Mouse (Mus musculus): ENCODE measurements around the gene Scrn2. TPM values are rescaled to one million over a fixed set of nuclear protein-coding genes. Genes with fewer than 3 reads are reported as not detected.

Scrn2 gene
- polyA plus RNA-seq, 1 experiment from 2014 or later: 19.4 TPM

- Histone ChIP-seq H3K4me3 (ENCODE audit: low read depth, low read length) (no peak overlapping the region), H3K4me1 (replicated peaks; ENCODE audit: control insufficient read depth, insufficient read depth, low read length) (no peaks in the 10 kb centered on the region), H3K27ac (ENCODE audit: low read depth, low read length) (no peak overlapping the region), H3K9me3 (ENCODE audit: control insufficient read depth, low read length) (no peaks in the 10 kb centered on the region), H3K36me3 (ENCODE audit: control insufficient read depth, insufficient read depth, low read length) (no peaks in the 10 kb centered on the region), H3K4me2 (replicated peaks; ENCODE audit: low read depth, low read length) (no peak overlapping the region), H3K9ac (ENCODE audit: low read depth, low read length) (no peak overlapping the region), H3K27me3 (ENCODE audit: control insufficient read depth, insufficient read depth, low read length) (no peaks in the 10 kb centered on the region)
- no peak for ATAC-seq (ENCODE audit: low FRiP score)
- DNase-seq (ENCODE audit: low spot score): no peak
- 76% methylated on average over 8 of the region's 8 CpGs for WGBS
Measured at GRCm38 (mm10) chr11:97074235-97074634, 44.5 kb downstream of the Scrn2 start.

- Histone ChIP-seq H3K4me1 (replicated peaks; ENCODE audit: control insufficient read depth, insufficient read depth, low read length) (0 out of 2 replicates have a peak, but pooled peaks cover 2% of the 10 kb centered on the region), H3K27me3 (ENCODE audit: control insufficient read depth, insufficient read depth, low read length) (no peaks in the 10 kb centered on the region), H3K9me3 (ENCODE audit: control insufficient read depth, low read length) (no peaks in the 10 kb centered on the region), H3K4me2 (replicated peaks; ENCODE audit: low read depth, low read length) (no peak overlapping the region), H3K27ac (ENCODE audit: low read depth, low read length) (no peak overlapping the region), H3K36me3 (ENCODE audit: control insufficient read depth, insufficient read depth, low read length) (no peaks in the 10 kb centered on the region), H3K9ac (ENCODE audit: low read depth, low read length) (no peak overlapping the region), H3K4me3 (ENCODE audit: low read depth, low read length) (no peak overlapping the region)
- ATAC-seq (ENCODE audit: low FRiP score): no peak
- WGBS: 60% methylated on average over 4 of the region's 4 CpGs
- DNase-seq (ENCODE audit: low spot score): peak; percentile 28
Measured at GRCm38 (mm10) chr11:97078751-97079150, 49.0 kb downstream of the Scrn2 start.

- 33% methylated on average over 9 of the region's 9 CpGs for whole genome bisulfite sequencing
- H3K9me3 ChIP-seq (ENCODE audit: control insufficient read depth, low read length): no peaks in the 10 kb centered on the region
- H3K27ac ChIP-seq (ENCODE audit: low read depth, low read length): no peak overlapping the region
- no peak overlapping the region for H3K4me2 ChIP-seq (replicated peaks; ENCODE audit: low read depth, low read length)
- no peak for DNase-seq (ENCODE audit: low spot score)
- H3K4me1 ChIP-seq (replicated peaks; ENCODE audit: control insufficient read depth, insufficient read depth, low read length): 0 out of 2 replicates have a peak, but pooled peaks cover 3% of the 10 kb centered on the region
- H3K9ac ChIP-seq (ENCODE audit: low read depth, low read length): no peak overlapping the region
- no peaks in the 10 kb centered on the region for H3K36me3 ChIP-seq (ENCODE audit: control insufficient read depth, insufficient read depth, low read length)
- no peak overlapping the region for H3K4me3 ChIP-seq (ENCODE audit: low read depth, low read length)
- ATAC-seq (ENCODE audit: low FRiP score): no peak
- no peaks in the 10 kb centered on the region for H3K27me3 ChIP-seq (ENCODE audit: control insufficient read depth, insufficient read depth, low read length)
Measured at GRCm38 (mm10) chr11:97080291-97080690, 50.6 kb downstream of the Scrn2 start.

- peak; percentile 63 for DNase-seq (ENCODE audit: low spot score)
- no peak overlapping the region for H3K9ac ChIP-seq (ENCODE audit: low read depth, low read length)
- 44% methylated on average over 11 of the region's 11 CpGs for WGBS
- no peak for ATAC-seq (ENCODE audit: low FRiP score)
- H3K4me1 ChIP-seq (replicated peaks; ENCODE audit: control insufficient read depth, insufficient read depth, low read length): 0 out of 2 replicates have a peak, but pooled peaks cover 3% of the 10 kb centered on the region
- no peak overlapping the region for H3K4me3 ChIP-seq (ENCODE audit: low read depth, low read length)
- H3K27ac ChIP-seq (ENCODE audit: low read depth, low read length): no peak overlapping the region
- no peaks in the 10 kb centered on the region for H3K36me3 ChIP-seq (ENCODE audit: control insufficient read depth, insufficient read depth, low read length)
- no peak overlapping the region for H3K4me2 ChIP-seq (replicated peaks; ENCODE audit: low read depth, low read length)
- H3K9me3 ChIP-seq (ENCODE audit: control insufficient read depth, low read length): no peaks in the 10 kb centered on the region
- no peaks in the 10 kb centered on the region for H3K27me3 ChIP-seq (ENCODE audit: control insufficient read depth, insufficient read depth, low read length)
Measured at GRCm38 (mm10) chr11:97082977-97083376, 53.2 kb downstream of the Scrn2 start.

Other genes starting within 250 kb of the Scrn2 start
- gene Cbx1, start 240.8 kb upstream of the Scrn2 start, polyA plus RNA-seq (2014; fragmentation: Nextera tagmentation; extraction: Ambion mirVana): 147 and 158 TPM in 2 replicates
- gene Nfe2l1, start 200.0 kb upstream of the Scrn2 start, polyA plus RNA-seq (2014; fragmentation: Nextera tagmentation; extraction: Ambion mirVana): 27.9 and 35.2 TPM in 2 replicates
- 49.6 and 62.8 TPM in 2 replicates for gene Copz2, start 180.1 kb upstream of the Scrn2 start, polyA plus RNA-seq (2014; fragmentation: Nextera tagmentation; extraction: Ambion mirVana)
- 95.5 and 98.2 TPM in 2 replicates for gene Cdk5rap3, start 113.4 kb upstream of the Scrn2 start, polyA plus RNA-seq (2014; fragmentation: Nextera tagmentation; extraction: Ambion mirVana)
- gene Prr15l, start 101.8 kb upstream of the Scrn2 start, polyA plus RNA-seq (2014; fragmentation: Nextera tagmentation; extraction: Ambion mirVana): 0.82 and 1.1 TPM in 2 replicates
- 26.0 and 29.5 TPM in 2 replicates for gene Pnpo, start 86.0 kb upstream of the Scrn2 start, polyA plus RNA-seq (2014; fragmentation: Nextera tagmentation; extraction: Ambion mirVana)
- gene Sp2, start 47.0 kb upstream of the Scrn2 start, polyA plus RNA-seq (2014; fragmentation: Nextera tagmentation; extraction: Ambion mirVana): 17.8 and 22.1 TPM in 2 replicates
- 0.07 TPM in 1 of 2 replicates, not detected in the other for gene Sp6, start 16.5 kb upstream of the Scrn2 start, polyA plus RNA-seq (2014; fragmentation: Nextera tagmentation; extraction: Ambion mirVana)
- gene Lrrc46, start 11.5 kb downstream of the Scrn2 start, polyA plus RNA-seq (2014; fragmentation: Nextera tagmentation; extraction: Ambion mirVana): 5.3 and 7.0 TPM in 2 replicates
- gene Mrpl10, start 11.6 kb downstream of the Scrn2 start, polyA plus RNA-seq (2014; fragmentation: Nextera tagmentation; extraction: Ambion mirVana): 79.4 and 80.3 TPM in 2 replicates
- gene Osbpl7, start 20.7 kb downstream of the Scrn2 start, polyA plus RNA-seq (2014; fragmentation: Nextera tagmentation; extraction: Ambion mirVana): 4.2 and 6.1 TPM in 2 replicates
- gene Tbx21, start 85.4 kb downstream of the Scrn2 start, polyA plus RNA-seq (2014; fragmentation: Nextera tagmentation; extraction: Ambion mirVana): 0.11 and 0.23 TPM in 2 replicates
- 3.9 and 4.2 TPM in 2 replicates for gene Tbkbp1, start 121.6 kb downstream of the Scrn2 start, polyA plus RNA-seq (2014; fragmentation: Nextera tagmentation; extraction: Ambion mirVana)
- gene Kpnb1, start 157.9 kb downstream of the Scrn2 start, polyA plus RNA-seq (2014; fragmentation: Nextera tagmentation; extraction: Ambion mirVana): 94.9 and 99.7 TPM in 2 replicates